Mouse (Mus musculus): ENCODE results near the gene Lurap1. TPM values are rescaled to one million over a fixed set of nuclear protein-coding genes. Genes with fewer than 3 reads are reported as not detected.
A peak's percentile ranks its signal among the peaks of the same experiment; 100 is the strongest.

Gene Lurap1
- polyA plus RNA-seq (2016; fragmentation: Nextera tagmentation; extraction: Ambion mirVana) = 2.1 and 2.2 TPM in 2 replicates

GRCm38 (mm10) chr4:116151238-116151637 is at the start of gene Lurap1:
Gene Lurap1 (minus strand): TSS chr4:116151338.
- H3K36me3 ChIP-seq = peaks cover 47% of the 10 kb centered on the region
- peak within 1 kb of the TSS; percentile 81 for H3K4me3 ChIP-seq
- DNase-seq (ENCODE audit: low spot score) = no peak
- H3K9me3 ChIP-seq = no peaks in the 10 kb centered on the region
- WGBS = 81% methylated on average over 6 of the region's 6 CpGs
- no peaks in the 10 kb centered on the region for H3K27me3 ChIP-seq (ENCODE audit: insufficient read depth, poor library complexity, severe bottlenecking)
- peak within 1 kb of the TSS; percentile 97 for H3K27ac ChIP-seq
- peaks cover 21% of the 10 kb centered on the region for H3K4me1 ChIP-seq (replicated peaks)

DNA sequence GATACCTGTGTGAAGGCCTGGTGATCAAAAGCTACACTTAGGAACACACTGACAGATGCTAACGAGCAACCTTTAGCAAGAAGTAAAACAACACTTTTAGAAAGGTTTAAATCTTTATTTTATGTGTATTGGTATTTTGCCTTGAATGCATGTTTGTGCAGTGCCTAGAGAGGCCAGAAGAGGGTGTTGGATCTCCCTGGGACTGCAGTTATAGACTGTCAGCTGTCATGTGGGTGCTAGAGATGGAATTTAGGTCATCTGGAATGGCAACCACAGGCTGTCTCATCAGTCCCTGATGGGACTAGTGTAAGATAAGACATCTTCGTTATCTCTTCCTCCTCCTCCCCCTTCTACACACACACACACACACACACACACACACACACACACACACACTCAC is 47.3 kb upstream of the Lurap1 start:
- no peak for DNase-seq (ENCODE audit: low spot score)
- H3K4me1 ChIP-seq (replicated peaks) = no peaks in the 10 kb centered on the region
- 89% methylated on average over 2 of the region's 2 CpGs for WGBS
- H3K36me3 ChIP-seq = no peaks in the 10 kb centered on the region
- no peak overlapping the region for H3K4me3 ChIP-seq
- no peak overlapping the region for H3K27ac ChIP-seq
- no peaks in the 10 kb centered on the region for H3K27me3 ChIP-seq (ENCODE audit: insufficient read depth, poor library complexity, severe bottlenecking)
- H3K9me3 ChIP-seq = no peaks in the 10 kb centered on the region

DNA sequence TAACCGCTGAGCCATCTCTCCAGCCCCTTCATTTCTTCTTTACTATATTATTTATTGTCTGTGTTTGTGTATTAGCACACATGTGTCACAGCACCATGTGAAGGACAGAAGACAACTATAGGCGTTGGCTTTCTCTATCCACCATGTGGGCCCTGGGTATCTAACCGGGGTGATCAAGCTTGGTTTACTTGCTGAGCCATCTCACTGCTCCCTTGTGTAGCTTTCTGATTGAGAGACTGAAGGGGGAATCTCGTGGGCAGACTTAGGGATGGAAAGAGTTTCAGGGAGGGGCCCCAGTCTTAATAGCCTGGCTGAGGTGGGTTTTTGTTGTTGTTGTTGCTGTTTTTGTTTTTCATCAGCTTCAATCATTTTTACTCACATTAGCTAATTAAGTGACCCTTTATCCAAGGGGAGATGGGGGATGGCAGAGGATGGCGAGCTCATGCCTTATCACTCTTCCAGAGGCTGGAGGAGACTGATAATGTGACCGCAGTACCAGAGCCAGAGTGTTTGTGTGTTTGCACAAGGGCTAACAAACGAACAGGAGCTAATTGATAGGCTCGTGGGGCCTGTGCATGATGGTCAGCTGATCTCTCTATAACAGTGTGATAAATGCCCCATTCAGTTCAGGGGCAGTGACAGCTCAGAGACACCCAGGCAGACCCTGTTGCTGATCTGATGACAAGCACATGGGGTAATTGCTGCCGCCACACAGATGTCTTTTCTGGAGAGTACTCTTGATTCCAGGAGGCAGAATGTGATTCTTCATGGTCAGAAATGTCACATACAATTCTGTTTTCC is 42.6 kb upstream of the Lurap1 start:
- Histone ChIP-seq H3K36me3 (no peaks in the 10 kb centered on the region), H3K9me3 (no peaks in the 10 kb centered on the region), H3K4me3 (no peak overlapping the region), H3K27me3 (ENCODE audit: insufficient read depth, poor library complexity, severe bottlenecking) (no peaks in the 10 kb centered on the region), H3K27ac (no peak overlapping the region; the same call in 1 of the 2 replicates), H3K4me1 (replicated peaks) (0 out of 2 replicates have a peak, but pooled peaks cover 4% of the 10 kb centered on the region)
- no peak for DNase-seq (ENCODE audit: low spot score)
- WGBS = 76% methylated on average over 9 of the region's 9 CpGs

GRCm38 (mm10) chr4:116192286-116192835 is 41.2 kb upstream of the Lurap1 start:
- DNase-seq (ENCODE audit: low spot score) = no peak
- H3K27me3 ChIP-seq (ENCODE audit: insufficient read depth, poor library complexity, severe bottlenecking) = no peaks in the 10 kb centered on the region
- H3K36me3 ChIP-seq = no peaks in the 10 kb centered on the region
- no peak overlapping the region for H3K4me3 ChIP-seq
- no peaks in the 10 kb centered on the region for H3K9me3 ChIP-seq
- no peak overlapping the region for H3K27ac ChIP-seq
- 0 out of 2 replicates have a peak, but pooled peaks cover 4% of the 10 kb centered on the region for H3K4me1 ChIP-seq (replicated peaks)
- WGBS = 69% methylated on average over 4 of the region's 4 CpGs

GRCm38 (mm10) chr4:116185083-116185482 is 33.9 kb upstream of the Lurap1 start:
- H3K9me3 ChIP-seq = no peaks in the 10 kb centered on the region
- no peak for DNase-seq (ENCODE audit: low spot score)
- peaks cover 19% of the 10 kb centered on the region for H3K4me1 ChIP-seq (replicated peaks)
- H3K36me3 ChIP-seq = no peaks in the 10 kb centered on the region
- H3K4me3 ChIP-seq = no peak overlapping the region
- 95% methylated on average over 4 of the region's 4 CpGs for whole genome bisulfite sequencing
- no peak overlapping the region for H3K27ac ChIP-seq
- no peaks in the 10 kb centered on the region for H3K27me3 ChIP-seq (ENCODE audit: insufficient read depth, poor library complexity, severe bottlenecking)

DNA sequence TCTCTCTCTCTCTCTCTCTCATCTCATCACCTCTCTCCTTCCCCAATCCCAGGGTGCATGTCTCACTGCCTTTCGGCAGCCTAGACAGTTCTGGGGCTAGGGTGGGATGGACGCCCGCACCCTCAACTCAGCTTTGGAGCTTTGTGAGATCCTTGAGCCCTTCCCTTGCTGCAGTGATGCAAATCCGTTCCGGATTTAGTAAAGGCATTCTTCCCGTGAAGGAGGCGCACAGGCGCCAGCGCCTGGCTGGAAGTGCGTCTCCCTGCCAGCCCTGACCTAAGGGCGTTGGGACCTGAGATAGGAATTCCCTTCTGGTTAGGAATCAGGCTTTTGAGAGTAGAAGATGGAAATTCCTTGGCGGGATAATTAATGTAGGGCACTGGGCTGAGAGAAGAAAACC is 31.6 kb upstream of the Lurap1 start:
- peaks cover 22% of the 10 kb centered on the region for H3K4me1 ChIP-seq (replicated peaks)
- H3K27me3 ChIP-seq (ENCODE audit: insufficient read depth, poor library complexity, severe bottlenecking) = no peaks in the 10 kb centered on the region
- WGBS = 5% methylated on average over 12 of the region's 12 CpGs
- H3K36me3 ChIP-seq = no peaks in the 10 kb centered on the region
- DNase-seq (ENCODE audit: low spot score) = peak; percentile 47
- peak overlapping the region; percentile 18 for H3K4me3 ChIP-seq
- H3K9me3 ChIP-seq = no peaks in the 10 kb centered on the region
- peak overlapping the region; percentile 73 for H3K27ac ChIP-seq

DNA sequence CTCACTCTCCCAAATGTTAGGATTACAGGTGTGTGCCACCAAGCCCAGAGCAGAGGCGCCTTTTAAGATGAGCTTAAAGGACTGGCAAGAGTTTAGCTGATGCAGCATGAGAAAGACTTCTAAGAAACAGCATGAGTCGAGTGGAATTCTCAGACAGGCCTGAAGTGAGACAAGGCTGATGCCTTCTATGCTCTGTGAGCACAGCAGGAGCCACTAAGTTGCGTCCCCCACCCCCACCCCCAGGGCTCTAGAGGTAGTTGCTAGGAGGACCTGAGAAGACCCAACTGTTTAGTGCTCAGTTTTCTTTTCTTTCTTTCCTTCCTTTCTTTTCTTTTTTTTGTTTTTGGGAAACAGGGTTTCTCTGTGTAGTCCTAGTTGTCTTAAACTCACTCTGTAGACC is 30.9 kb upstream of the Lurap1 start:
- no peaks in the 10 kb centered on the region for H3K9me3 ChIP-seq
- no peak overlapping the region; the same call in 1 of the 2 replicates for H3K27ac ChIP-seq
- H3K4me1 ChIP-seq (replicated peaks) = peaks cover 28% of the 10 kb centered on the region
- DNase-seq (ENCODE audit: low spot score) = no peak
- H3K27me3 ChIP-seq (ENCODE audit: insufficient read depth, poor library complexity, severe bottlenecking) = no peaks in the 10 kb centered on the region
- no peaks in the 10 kb centered on the region for H3K36me3 ChIP-seq
- WGBS = 19% methylated on average over 3 of the region's 3 CpGs
- H3K4me3 ChIP-seq = no peak overlapping the region

GRCm38 (mm10) chr4:116177140-116177539 is 26.0 kb upstream of the Lurap1 start:
- H3K27me3 ChIP-seq (ENCODE audit: insufficient read depth, poor library complexity, severe bottlenecking) = peaks cover 3% of the 10 kb centered on the region; the same call in 1 of the 2 replicates
- peak overlapping the region; percentile 78 for H3K27ac ChIP-seq
- H3K4me1 ChIP-seq (replicated peaks) = peaks cover 49% of the 10 kb centered on the region
- no peaks in the 10 kb centered on the region for H3K36me3 ChIP-seq
- H3K4me3 ChIP-seq = no peak overlapping the region
- H3K9me3 ChIP-seq = no peaks in the 10 kb centered on the region
- 33% methylated on average over 5 of the region's 5 CpGs for whole genome bisulfite sequencing
- no peak for DNase-seq (ENCODE audit: low spot score)

DNA sequence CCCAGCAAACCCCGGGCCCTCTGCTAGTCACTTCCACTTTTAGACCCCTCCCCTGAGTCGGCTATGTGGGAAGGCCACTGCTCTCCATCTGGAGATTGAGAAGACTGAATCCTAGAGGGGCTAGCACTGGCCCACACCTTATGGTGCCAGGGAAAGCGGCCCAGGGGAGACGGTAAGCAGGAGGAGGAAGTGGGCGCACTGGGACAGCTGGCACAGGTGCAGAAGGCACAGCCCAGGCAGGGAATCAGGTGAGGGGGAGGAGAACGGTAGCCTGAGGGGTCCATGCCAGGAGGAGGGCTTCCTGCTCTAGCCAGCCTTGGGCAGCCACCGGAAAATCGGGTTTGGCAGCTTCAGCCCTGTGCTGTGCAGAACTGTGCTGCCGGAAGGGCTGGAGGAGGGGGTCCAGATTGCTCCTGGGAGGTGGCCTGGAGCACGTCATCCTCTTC is 25.4 kb upstream of the Lurap1 start:
- WGBS = 30% methylated on average over 10 of the region's 10 CpGs
- DNase-seq (ENCODE audit: low spot score) = peak; percentile 43
- peak overlapping the region; percentile 2; the same call in 1 of the 2 replicates for H3K4me3 ChIP-seq

GRCm38 (mm10) chr4:116175711-116176542 is 24.8 kb upstream of the Lurap1 start:
- H3K36me3 ChIP-seq = no peaks in the 10 kb centered on the region
- H3K27ac ChIP-seq = peak overlapping the region; percentile 82
- peaks cover 42% of the 10 kb centered on the region for H3K4me1 ChIP-seq (replicated peaks)
- H3K4me3 ChIP-seq = peak overlapping the region; percentile 2; the same call in 1 of the 2 replicates
- no peaks in the 10 kb centered on the region for H3K9me3 ChIP-seq
- peaks cover 3% of the 10 kb centered on the region; the same call in 1 of the 2 replicates for H3K27me3 ChIP-seq (ENCODE audit: insufficient read depth, poor library complexity, severe bottlenecking)
- DNase-seq (ENCODE audit: low spot score) = no peak
- 72% methylated on average over 7 of the region's 7 CpGs for WGBS

More for the DNA sequence above, 25.4 kb upstream of the Lurap1 start:
- Histone ChIP-seq H3K9me3 (no peaks in the 10 kb centered on the region), H3K27ac (peak overlapping the region; percentile 82), H3K27me3 (ENCODE audit: insufficient read depth, poor library complexity, severe bottlenecking) (peaks cover 3% of the 10 kb centered on the region; the same call in 1 of the 2 replicates), H3K36me3 (no peaks in the 10 kb centered on the region), H3K4me1 (replicated peaks) (peaks cover 43% of the 10 kb centered on the region)

GRCm38 (mm10) chr4:116175136-116175535 is 24.0 kb upstream of the Lurap1 start:
- Histone ChIP-seq H3K27ac (peak overlapping the region; percentile 35; the same call in 1 of the 2 replicates), H3K4me3 (no peak overlapping the region), H3K27me3 (ENCODE audit: insufficient read depth, poor library complexity, severe bottlenecking) (peaks cover 3% of the 10 kb centered on the region; the same call in 1 of the 2 replicates), H3K36me3 (no peaks in the 10 kb centered on the region), H3K9me3 (no peaks in the 10 kb centered on the region), H3K4me1 (replicated peaks) (peaks cover 42% of the 10 kb centered on the region)
- DNase-seq (ENCODE audit: low spot score) = no peak

DNA sequence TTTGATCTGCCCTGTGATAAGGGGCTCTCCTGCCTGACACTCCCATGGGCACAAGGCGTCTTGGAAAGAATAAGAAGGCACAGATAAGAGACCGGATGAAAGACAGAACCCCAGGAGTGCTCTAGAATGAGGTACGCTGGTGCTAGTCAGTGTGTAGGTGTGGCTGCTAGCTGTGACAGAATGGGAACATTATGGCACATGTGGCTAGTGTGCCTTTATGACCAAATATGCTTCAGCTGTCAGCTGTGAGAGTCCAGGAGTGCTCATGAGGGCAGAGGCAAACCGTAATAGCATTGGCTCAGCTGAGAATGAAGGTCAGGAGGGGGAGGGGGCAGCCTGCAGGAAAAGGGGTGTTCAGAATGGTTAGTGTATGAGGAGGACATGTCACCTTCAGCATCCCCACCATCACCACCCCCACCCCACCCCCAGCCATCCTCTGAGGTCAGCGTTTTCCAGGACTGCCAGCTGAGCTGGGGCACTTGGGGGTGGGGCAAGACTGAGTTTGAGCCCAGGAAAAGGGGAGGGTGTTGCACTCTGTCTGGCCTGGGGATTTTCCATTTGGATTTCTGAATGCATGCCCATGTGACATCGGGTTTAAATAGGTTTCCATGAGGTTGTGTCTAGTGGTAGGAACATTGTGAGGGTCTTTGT is 23.5 kb upstream of the Lurap1 start:
- Histone ChIP-seq H3K4me1 (replicated peaks) (peaks cover 42% of the 10 kb centered on the region), H3K9me3 (no peaks in the 10 kb centered on the region), H3K4me3 (no peak overlapping the region), H3K27ac (peak overlapping the region; percentile 35; the same call in 1 of the 2 replicates), H3K27me3 (ENCODE audit: insufficient read depth, poor library complexity, severe bottlenecking) (peaks cover 3% of the 10 kb centered on the region; the same call in 1 of the 2 replicates), H3K36me3 (no peaks in the 10 kb centered on the region)
- no peak for DNase-seq (ENCODE audit: low spot score)
- 55% methylated on average over 6 of the region's 6 CpGs for WGBS
